Mouse (Mus musculus) bone marrow macrophage, adult 2 months (primary cell): Measurements from ENCODE around the gene Zfp335.

Experiments
- CTCF ChIP-seq: IDR thresholded peaks from 2 replicates; pipeline ENCODE4 v1.5.1; 2012; ENCODE audit warnings: low read depth, mild to moderate bottlenecking, low read length, moderate library complexity
- POLR2A ChIP-seq: IDR thresholded peaks from 2 replicates; pipeline ENCODE4 v1.6.1; 2012; ENCODE audit warnings: mild to moderate bottlenecking, low read depth, low read length, borderline replicate concordance

GRCm38 (mm10) chr2:164873621-164874020 is 37.9 kb downstream of the Zfp335 start:
- no peak for TF ChIP-seq POLR2A
- TF ChIP-seq CTCF = no peak
